Mouse (Mus musculus) brain, embryonic 14.5 days (tissue): Measurements from ENCODE around the gene Brca2. TPM values are rescaled to one million over a fixed set of nuclear protein-coding genes. Genes with fewer than 3 reads are reported as not detected.

ENCODE experiments used
- DNase-seq: peaks from one replicate; pipeline ENCODE4 v3.0.0-alpha.2; 2011; ENCODE audit warnings: low read depth
- CTCF ChIP-seq: fragments of 200-500 bp; IDR thresholded peaks from 2 replicates; pipeline ENCODE4 v1.5.1; 2012; ENCODE audit warnings: inconsistent platforms, mild to moderate bottlenecking, moderate library complexity, borderline replicate concordance; ENCODE audit not compliant: insufficient read depth, insufficient read length; ENCODE audit errors: extremely low read depth
- POLR2A ChIP-seq: fragments of 200-500 bp; IDR thresholded peaks from 2 replicates; pipeline ENCODE4 v1.6.1; 2012; ENCODE audit warnings: mild to moderate bottlenecking, inconsistent platforms, borderline replicate concordance; ENCODE audit not compliant: poor library complexity, insufficient read depth, insufficient read length, severe bottlenecking; ENCODE audit errors: extremely low read depth
- polyA plus RNA-seq: library from polyadenylated mRNA; depleted of rRNA; stranded (reverse); fragments of >200 nt; gene quantifications from 2 replicates; pipeline ENCODE4 v1.2.3, GENCODE M21; 2012; rRNA removed

Brca2 gene
- polyA plus RNA-seq, 1 experiment = 14.9 TPM

- TF ChIP-seq POLR2A (no peak), CTCF (no peak)
- DNase-seq = peak; percentile 71
Measured at GRCm38 (mm10) chr5:150601441-150602230, 79.2 kb downstream of the Brca2 start.

- TF ChIP-seq CTCF = no peak
- TF ChIP-seq POLR2A = no peak
Measured at GRCm38 (mm10) chr5:150606131-150606530, 83.7 kb downstream of the Brca2 start.

GRCm38 (mm10) chr5:150607631-150608030 lies 85.2 kb downstream of the Brca2 start:
- DNase-seq = no peak
- TF ChIP-seq POLR2A (no peak), CTCF (no peak)

More at GRCm38 (mm10) chr5:150606131-150606530, 83.7 kb downstream of the Brca2 start:
- DNase-seq = no peak

- no peak for TF ChIP-seq CTCF
- TF ChIP-seq POLR2A = no peak
- no peak for DNase-seq
Measured at GRCm38 (mm10) chr5:150611136-150611535, 88.7 kb downstream of the Brca2 start.

GRCm38 (mm10) chr5:150611697-150612096 lies 89.3 kb downstream of the Brca2 start:
- TF ChIP-seq CTCF = no peak
- no peak for TF ChIP-seq POLR2A

GRCm38 (mm10) chr5:150614054-150614453 lies 91.6 kb downstream of the Brca2 start:
- no peak for DNase-seq

More at GRCm38 (mm10) chr5:150611697-150612096, 89.3 kb downstream of the Brca2 start:
- no peak for DNase-seq

GRCm38 (mm10) chr5:150616216-150616615 lies 93.8 kb downstream of the Brca2 start:
- TF ChIP-seq CTCF = no peak
- TF ChIP-seq POLR2A = no peak
- DNase-seq = no peak

More at GRCm38 (mm10) chr5:150614054-150614453, 91.6 kb downstream of the Brca2 start:
- TF ChIP-seq POLR2A = no peak
- no peak for TF ChIP-seq CTCF

GRCm38 (mm10) chr5:150616731-150617130 lies 94.3 kb downstream of the Brca2 start:
- DNase-seq = no peak
- TF ChIP-seq CTCF = no peak
- TF ChIP-seq POLR2A = no peak

GRCm38 (mm10) chr5:150618599-150619355 lies 96.3 kb downstream of the Brca2 start:
- TF ChIP-seq POLR2A = no peak
- no peak for TF ChIP-seq CTCF
- DNase-seq = no peak

Other genes starting within 250 kb of the Brca2 start
- not detected in 2 replicates for gene Zar1l, start 4.5 kb upstream of the Brca2 start, polyA plus RNA-seq
- 13.1 and 15.9 TPM in 2 replicates for gene N4bp2l1, start 74.6 kb downstream of the Brca2 start, polyA plus RNA-seq
- 24.7 and 31.0 TPM in 2 replicates for gene N4bp2l2, start 143.6 kb downstream of the Brca2 start, polyA plus RNA-seq
- gene Pds5b, start 151.1 kb downstream of the Brca2 start, polyA plus RNA-seq = 34.3 and 48.5 TPM in 2 replicates